Mouse (Mus musculus) cerebellum, adult 8-10 months (tissue): ENCODE measurements around the gene Tssc4.

Source experiments
- DNase-seq: peaks from one replicate; pipeline ENCODE4 v3.0.0; 2022

Tssc4 gene

GRCm38 (mm10) chr7:143070506-143071070, 1.5 kb downstream of the Tssc4 start:
- no peak for DNase-seq

GRCm38 (mm10) chr7:143072605-143073004, 3.6 kb downstream of the Tssc4 start:
- DNase-seq: no peak

GRCm38 (mm10) chr7:143073086-143073485, 4.0 kb downstream of the Tssc4 start:
- peak; percentile 26 for DNase-seq

GRCm38 (mm10) chr7:143075394-143075793, 6.3 kb downstream of the Tssc4 start:
- DNase-seq: no peak

GRCm38 (mm10) chr7:143077351-143077750, 8.3 kb downstream of the Tssc4 start:
- DNase-seq: no peak

- DNase-seq: no peak
Observed at GRCm38 (mm10) chr7:143082024-143082423, 13.0 kb downstream of the Tssc4 start.

GRCm38 (mm10) chr7:143083708-143084107, 14.7 kb downstream of the Tssc4 start:
- no peak for DNase-seq

GRCm38 (mm10) chr7:143086366-143086765, 17.3 kb downstream of the Tssc4 start:
- peak; percentile 48 for DNase-seq

- no peak for DNase-seq
Observed at GRCm38 (mm10) chr7:143087070-143087579, 18.1 kb downstream of the Tssc4 start.

- no peak for DNase-seq
Observed at GRCm38 (mm10) chr7:143093847-143094246, 24.8 kb downstream of the Tssc4 start.

GRCm38 (mm10) chr7:143094592-143095553, 25.8 kb downstream of the Tssc4 start, which contains the start of gene Trpm5:
Gene Trpm5, minus strand, starts transcription at chr7:143094642.
- peak; percentile 48 for DNase-seq

GRCm38 (mm10) chr7:143095554-143095907, 26.5 kb downstream of the Tssc4 start:
- no peak for DNase-seq

GRCm38 (mm10) chr7:143100759-143101158, 31.7 kb downstream of the Tssc4 start:
- no peak for DNase-seq

GRCm38 (mm10) chr7:143105258-143105897, 36.3 kb downstream of the Tssc4 start:
- DNase-seq: no peak

GRCm38 (mm10) chr7:143106062-143106461, 37.0 kb downstream of the Tssc4 start, which contains the start of gene Kcnq1:
Gene Kcnq1, plus strand, starts transcription at chr7:143106362.
- DNase-seq: no peak

GRCm38 (mm10) chr7:143106672-143107465, 37.8 kb downstream of the Tssc4 start:
- no peak for DNase-seq

GRCm38 (mm10) chr7:143108200-143108599, 39.2 kb downstream of the Tssc4 start:
- peak; percentile 14 for DNase-seq

GRCm38 (mm10) chr7:143108996-143109660, 40.1 kb downstream of the Tssc4 start:
- no peak for DNase-seq

GRCm38 (mm10) chr7:143109696-143110095, 40.6 kb downstream of the Tssc4 start:
- DNase-seq: no peak

- no peak for DNase-seq
Observed at GRCm38 (mm10) chr7:143110803-143111202, 41.8 kb downstream of the Tssc4 start.

GRCm38 (mm10) chr7:143111719-143112118, 42.7 kb downstream of the Tssc4 start:
- no peak for DNase-seq

GRCm38 (mm10) chr7:143112395-143112794, 43.3 kb downstream of the Tssc4 start:
- no peak for DNase-seq
